Mouse (Mus musculus) testis, adult 2 months (tissue): ENCODE data around the gene A430078G23Rik.
"Not testable (repeated sequence)": the region's sequence is repeated elsewhere in the genome, so short reads cannot be mapped to it uniquely, and the experiment has no call there.

ENCODE experiments used
- CTCF ChIP-seq: fragments of 200-500 bp; IDR thresholded peaks from 2 replicates; pipeline ENCODE4 v1.5.1; 2012; ENCODE audit warnings: low read depth, mild to moderate bottlenecking, inconsistent platforms, low read length, moderate library complexity; ENCODE audit not compliant: control insufficient read depth, insufficient read depth, insufficient replicate concordance
- POLR2A ChIP-seq: fragments of 200-500 bp; IDR thresholded peaks from 2 replicates; pipeline ENCODE4 v1.6.1; 2012; ENCODE audit warnings: low read depth, mild to moderate bottlenecking, inconsistent platforms, low read length, moderate library complexity; ENCODE audit not compliant: control insufficient read depth

- TF ChIP-seq CTCF, POLR2A: not testable (repeated sequence)
These were observed 12.5 kb upstream of the A430078G23Rik start for GRCm38 (mm10) chr8:3340711-3341110.
